Mouse (Mus musculus) gastrocnemius, postnatal 4 days (tissue): ENCODE data around the gene Fblim1. TPM values are rescaled to one million over a fixed set of nuclear protein-coding genes. Genes with fewer than 3 reads are reported as not detected.
"Not testable (repeated sequence)": the region's sequence is repeated elsewhere in the genome, so short reads cannot be mapped to it uniquely, and the experiment has no call there.

Experiments
- DNase-seq, 2 experiments: peaks; one replicate each; pipeline ENCODE4 v3.0.0; 2021 to 2022; ENCODE audit warnings: low spot score in 2 of 2, mixed read lengths in 2 of 2
- total RNA-seq, 2 experiments: library from RNA; stranded (reverse); gene quantifications; 2 replicates each; pipeline ENCODE4 v1.2.3; 2021

The Fblim1 gene
- total RNA-seq, 2 experiments from 2014 or later: 7.4 to 10.6 TPM

DNA sequence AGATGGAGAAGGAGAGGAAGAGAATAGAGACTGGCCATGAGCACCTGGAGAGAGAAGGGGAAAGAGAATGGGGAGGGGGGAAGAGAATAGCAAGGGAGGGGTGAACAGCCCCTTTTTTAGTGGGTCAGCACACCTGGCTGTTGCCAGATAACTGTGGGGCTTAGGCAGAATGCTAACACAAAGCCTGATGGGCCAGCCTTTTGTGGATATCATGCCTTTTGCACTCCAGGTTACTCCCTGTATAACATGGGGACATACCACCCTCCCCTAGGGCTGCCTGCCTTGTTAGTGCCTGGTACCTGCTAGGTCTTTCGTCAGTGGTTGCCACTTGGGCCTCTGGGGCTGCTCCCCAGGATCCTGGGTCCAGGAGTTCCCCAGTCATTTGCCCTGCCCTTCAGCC, 35.1 kb downstream of the Fblim1 start:
- DNase-seq: no peak

DNA sequence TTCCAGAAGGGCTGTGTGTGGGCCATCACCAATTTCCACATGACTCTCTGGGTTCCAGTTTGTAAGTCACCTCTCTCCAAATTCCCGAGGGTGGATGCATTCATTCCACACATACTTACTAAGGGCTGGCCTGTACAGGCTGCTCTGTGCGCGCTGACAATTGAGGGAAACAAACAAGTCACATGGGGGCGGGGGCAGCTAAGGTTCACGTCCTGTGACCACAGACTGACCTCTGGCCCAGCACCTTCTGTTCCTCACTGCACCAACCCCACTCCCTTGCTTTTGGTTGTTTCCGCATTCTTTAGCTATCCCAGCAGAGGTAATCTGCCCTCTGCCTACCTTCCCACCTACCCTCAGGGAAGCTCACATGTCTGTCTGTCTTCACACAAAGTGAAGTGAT, 35.9 kb downstream of the Fblim1 start:
- no peak for DNase-seq

DNA sequence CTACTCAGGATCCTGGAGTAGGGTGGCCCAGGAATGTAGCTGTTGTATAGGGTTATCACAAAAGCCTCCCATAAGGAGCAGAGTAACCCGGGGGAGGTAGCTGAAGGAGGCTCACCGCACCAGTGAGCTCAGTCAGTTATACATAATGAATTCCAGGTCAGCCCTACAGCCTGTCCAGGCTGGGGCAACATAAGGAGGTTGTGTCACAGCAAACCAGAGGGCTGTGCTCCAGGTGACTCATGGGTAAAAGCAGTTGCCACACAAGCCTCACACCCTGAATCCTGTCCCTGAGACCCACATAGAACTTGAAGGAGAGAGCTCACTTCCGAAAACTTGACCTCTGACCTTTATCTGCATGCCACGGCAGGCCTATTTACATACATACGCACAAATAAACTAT, 36.9 kb downstream of the Fblim1 start:
- DNase-seq: no peak

DNA sequence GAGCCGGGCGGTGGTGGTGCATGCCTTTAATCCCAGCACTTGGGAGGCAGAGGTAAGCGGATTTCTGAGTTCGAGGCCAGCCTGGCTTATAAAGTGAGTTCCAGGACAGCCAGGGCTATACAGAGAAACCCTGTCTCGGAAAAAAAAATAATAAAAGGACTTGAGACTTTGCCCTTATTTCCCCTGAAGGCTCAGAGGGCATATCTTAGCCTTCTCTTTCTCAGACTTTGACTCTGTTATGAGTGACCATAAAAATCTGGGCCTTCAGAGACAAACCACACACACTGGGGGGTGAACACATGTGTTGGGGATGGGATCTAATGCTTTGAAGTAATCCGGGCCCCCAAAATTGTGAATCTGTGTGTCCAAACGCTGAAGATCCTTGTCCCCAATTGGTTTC, 38.7 kb downstream of the Fblim1 start:
- DNase-seq: not testable (repeated sequence)

DNA sequence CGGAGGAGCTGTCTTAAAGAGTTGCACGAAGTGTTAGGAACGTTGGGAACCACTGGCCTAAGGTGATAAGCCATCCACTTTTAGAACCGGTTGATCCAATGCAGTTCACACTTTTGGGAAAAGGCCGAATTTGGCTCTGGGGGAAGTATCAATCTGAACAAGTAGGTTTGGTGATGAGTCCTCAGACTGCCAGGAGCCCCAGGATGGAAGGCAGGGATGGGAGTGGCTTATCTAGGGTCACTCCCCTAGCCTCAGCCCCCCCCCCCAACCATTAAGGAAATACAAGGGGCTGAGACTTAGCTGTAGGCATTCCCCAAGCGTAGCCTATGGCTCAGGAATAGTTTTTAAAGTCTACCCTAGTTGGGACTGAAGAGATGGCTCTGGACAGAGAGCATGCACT, 39.7 kb downstream of the Fblim1 start:
- no peak for DNase-seq

DNA sequence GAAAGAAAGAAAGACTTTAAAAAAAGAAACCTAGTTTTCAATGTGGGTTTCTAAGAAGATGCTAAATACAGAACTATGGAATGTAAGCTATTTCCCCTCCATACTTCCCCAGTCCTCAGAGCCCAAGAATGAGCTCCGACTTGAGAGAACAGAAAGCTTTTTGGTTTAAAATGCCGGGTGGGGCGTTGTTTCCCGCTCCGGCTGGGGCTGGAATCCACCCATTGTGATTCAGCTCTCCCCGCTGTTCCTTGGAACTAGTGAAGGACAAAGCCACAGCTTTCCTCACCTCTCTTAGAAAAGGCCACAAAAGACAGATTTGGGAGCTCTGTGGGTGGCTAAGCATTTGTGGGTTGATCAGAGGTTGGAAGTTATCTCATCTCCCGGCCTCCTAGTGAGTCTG, 40.6 kb downstream of the Fblim1 start:
- DNase-seq: no peak

DNA sequence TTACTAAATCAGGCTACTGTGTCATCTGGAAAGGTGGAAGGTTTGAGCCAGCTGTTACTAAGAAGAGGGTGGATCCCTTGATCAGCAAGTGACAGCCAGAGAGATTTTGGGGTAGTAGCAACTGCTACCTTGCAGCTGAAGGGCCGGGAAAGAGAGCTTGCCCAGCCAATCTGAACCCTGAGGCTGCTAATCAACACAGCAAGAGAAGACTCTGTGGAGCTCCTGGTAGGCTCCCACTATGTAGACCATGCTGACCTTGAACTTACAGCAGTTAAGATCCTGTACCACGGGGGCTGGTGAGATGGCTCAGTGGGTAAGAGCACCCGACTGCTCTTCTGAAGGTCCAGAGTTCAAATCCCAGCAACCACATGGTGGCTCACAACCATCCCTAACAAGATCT, 41.2 kb downstream of the Fblim1 start:
- DNase-seq: no peak

DNA sequence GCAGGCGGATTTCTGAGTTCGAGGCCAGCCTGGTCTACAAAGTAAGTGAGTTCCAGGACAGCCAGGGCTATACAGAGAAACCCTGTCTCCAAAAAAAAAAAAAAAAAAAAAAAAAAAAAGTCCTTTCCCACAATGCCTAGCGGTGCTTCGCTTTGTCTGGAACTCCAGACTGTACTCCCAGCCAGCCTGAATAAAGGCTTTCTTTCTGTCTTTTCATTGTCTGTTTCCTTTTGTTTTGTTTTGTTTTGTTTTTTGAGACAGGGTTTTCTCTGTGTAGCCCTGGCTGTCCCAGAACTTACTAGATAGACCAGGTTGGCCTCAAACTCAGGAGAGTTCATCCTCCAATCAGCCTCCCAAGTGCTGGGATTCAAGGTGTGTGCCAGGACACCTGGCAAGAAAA, 41.7 kb downstream of the Fblim1 start:
- no peak for DNase-seq

DNA sequence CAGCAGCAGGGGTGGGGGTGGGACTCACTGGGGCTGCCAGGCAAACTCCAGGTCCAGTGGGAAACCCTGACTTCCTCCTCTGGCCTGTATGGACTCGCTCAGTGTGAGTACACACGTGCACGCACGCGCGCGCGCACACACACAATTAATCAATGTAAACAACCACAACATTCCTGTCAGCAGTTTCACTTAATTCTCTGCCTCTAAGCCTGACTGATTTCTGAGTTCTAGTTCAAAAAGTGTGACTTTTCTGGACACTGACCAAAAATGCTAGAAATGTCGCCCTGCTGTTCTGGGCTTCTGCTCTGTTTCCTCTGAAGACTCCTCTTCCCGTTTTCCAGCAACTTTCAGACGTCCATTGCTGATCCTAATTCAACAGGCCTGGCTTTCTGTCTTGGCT, 43.6 kb downstream of the Fblim1 start:
- no peak for DNase-seq

DNA sequence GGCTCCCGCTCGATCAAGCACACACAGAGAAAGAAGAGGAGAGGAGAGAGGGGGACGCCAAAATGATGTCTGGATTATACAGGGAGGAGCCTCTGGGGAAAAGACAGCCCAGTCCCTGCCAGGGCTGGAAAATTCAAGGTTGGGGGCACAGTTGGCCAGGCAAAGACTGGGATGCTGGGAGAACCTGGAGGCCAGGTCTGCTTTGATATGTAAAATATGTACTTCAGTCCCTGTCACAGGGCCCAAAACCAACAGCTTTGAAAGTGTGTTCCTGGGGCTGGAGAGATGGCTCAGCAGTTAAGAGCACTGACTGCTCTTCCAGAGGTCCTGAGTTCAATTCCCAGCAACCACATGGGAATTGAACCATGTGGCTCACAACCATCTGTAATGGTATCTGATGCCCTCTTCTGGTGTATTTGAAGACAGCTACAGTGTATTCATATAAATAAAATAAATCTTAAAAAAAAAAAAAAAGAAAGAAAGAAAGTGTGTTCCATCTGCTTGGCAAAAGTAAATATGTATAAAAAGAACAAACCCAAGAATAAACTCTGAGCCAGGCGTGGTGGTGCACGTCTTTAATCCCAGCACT, 44.5 kb downstream of the Fblim1 start:
- DNase-seq: not testable (repeated sequence)

DNA sequence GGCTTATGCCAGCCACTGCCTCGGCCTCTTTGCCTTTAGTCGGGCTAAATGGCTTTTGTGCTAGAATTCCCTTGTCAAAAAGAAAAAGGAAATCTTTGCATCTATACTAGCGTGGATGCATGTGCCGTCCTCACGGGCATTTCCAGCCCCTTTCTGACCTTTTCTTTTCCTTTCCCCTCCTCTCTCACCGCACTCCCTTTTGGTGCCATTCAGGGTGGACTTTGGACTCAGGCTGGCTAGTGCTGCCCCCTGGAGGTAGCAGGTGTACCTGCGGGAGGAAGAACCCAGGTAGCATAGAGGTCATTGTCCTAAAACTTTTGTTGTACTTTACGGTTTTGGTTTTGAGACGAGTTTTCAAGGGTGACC, 46.0 kb downstream of the Fblim1 start:
- peak; percentile 60 to 83 for DNase-seq

DNA sequence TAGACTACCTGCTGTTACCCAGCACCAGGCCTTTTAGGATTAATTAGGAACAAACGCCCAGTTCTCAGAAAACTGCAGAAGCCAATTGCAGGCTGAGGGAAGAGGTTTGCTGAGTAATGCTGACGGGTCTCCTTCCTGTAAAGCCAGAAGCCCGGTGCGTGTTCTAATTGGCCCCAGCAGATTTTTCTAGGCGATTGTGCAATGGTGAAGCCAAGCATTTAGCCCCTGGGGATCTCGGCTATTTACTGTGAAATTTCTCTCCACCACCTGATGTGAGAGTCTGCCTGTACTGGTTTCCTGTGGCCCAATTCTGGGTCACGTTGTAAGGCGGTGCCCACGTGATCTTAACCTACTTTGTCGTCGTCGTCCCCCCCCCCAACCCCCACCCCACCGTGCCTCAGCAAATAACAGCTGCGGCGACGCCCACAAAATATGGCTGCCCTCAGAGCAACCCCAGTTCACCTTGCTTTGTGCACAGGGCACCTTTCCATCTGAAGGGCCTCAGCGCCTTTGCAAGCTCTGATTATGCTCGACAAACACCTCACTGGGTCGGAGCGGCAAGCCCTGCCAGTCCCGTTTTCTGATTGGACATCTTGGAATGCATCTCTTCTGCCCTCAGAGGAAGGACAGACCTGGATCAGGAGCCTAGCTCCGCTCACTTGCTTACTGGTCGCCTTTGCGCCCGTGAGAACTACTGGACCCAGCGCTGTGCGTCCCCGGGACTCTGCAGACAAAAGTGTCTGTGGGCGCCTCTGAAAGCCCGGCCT, 46.6 kb downstream of the Fblim1 start:
- peak in 1 of 2 experiments; percentile 67 for DNase-seq

DNA sequence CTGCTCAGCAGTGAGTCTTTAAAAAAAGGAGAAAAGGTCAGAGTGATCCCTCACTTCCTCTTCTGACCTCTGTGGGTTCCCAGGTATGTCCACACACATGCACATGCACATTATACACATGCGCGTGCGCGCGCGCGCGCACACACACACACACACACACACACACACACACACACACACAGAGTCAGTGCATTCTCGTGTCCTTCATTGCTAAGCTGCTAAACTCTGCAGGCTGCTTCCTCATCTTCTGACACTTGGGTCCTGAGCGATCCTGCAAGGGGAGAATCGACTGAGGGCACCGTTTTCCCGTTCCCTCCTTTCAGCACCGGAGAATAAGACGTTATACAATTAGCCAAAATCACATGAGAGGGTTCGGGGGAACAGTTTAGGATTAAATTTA, 47.2 kb downstream of the Fblim1 start:
- no peak for DNase-seq

DNA sequence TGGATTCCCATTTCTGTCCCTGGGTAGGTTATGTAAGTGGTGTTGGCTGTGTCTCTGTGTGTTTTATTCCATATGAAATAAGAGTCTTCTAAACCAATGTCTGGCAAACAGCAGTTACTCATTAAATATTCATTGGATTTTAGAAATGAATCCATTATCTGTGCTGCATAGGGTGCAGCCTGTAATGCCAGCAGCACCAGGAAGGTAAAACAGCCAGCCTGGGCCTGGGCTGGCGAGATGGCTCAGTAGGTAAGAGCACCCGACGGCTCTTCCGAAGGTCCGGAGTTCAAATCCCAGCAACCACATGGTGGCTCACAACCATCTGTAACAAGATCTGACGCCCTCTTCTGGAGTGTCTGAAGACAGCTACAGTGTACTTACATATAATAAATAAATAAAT, 49.7 kb downstream of the Fblim1 start:
- DNase-seq: not testable (repeated sequence)

DNA sequence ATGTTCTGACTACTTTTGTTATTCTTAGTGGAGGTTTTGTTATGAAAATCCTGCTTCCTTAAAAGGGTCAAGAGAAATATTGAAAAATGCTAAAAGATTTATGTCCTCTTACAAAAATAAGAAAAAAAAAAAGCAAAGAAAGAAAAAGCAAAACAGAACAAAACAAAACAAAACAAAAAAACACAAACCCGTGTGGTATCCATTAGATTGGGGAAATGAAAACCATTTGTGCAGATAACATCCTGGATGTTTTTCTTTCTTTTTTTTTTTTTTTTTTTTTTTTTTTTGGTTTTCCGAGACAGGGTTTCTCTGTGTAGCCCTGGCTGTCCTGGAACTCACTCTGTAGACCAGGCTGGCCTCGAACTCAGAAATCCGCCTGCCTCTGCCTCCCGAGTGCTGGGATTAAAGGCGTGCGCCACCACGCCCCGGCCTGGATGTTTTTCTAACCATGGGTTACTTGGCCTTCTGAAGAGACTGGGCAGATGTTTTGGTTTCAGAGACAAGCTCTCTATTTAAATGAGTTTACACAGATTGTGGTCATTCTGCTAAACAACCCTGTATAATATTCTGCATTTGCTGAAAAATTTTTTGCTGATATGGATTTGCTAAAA, 51.5 kb downstream of the Fblim1 start:
- DNase-seq: not testable (repeated sequence)

DNA sequence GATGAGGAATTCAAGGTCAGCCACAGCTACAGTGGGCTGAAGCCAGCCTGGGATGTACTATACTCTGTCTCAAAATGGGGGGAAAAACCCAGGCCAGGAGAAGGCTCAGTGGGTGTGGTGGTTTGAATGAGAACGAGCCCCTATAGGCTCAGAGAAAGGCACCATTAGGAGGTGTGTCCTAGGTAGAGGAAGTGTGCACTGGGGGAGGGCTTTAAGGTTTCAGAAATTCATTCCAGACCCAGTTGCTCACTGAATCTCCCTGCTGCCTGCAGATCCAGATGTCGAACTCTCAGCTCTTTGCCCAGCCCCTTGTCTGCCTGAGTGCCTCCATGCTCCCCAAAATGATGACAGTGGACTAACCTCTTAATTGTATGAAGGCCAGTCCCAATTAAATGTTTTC, 53.4 kb downstream of the Fblim1 start:
- DNase-seq: no peak

DNA sequence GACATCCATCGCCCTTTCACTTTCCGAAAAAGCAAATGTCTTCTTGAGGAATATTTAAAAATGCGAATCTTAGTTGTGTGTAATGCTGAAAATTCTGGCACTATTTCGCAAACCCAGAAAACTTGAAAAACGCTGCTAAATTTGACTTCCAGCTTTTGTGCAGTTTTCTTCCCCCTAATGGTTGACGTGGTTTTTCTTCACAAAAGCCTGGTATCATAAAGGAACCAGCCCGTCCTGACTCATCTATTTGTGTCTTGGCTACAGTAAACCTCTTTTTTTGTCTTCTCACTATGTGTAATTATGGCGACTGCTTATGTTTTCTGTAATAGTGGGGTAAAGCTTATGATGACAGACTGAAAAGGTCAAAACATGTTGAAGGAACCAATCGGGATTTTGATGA, 58.6 kb downstream of the Fblim1 start:
- no peak for DNase-seq

DNA sequence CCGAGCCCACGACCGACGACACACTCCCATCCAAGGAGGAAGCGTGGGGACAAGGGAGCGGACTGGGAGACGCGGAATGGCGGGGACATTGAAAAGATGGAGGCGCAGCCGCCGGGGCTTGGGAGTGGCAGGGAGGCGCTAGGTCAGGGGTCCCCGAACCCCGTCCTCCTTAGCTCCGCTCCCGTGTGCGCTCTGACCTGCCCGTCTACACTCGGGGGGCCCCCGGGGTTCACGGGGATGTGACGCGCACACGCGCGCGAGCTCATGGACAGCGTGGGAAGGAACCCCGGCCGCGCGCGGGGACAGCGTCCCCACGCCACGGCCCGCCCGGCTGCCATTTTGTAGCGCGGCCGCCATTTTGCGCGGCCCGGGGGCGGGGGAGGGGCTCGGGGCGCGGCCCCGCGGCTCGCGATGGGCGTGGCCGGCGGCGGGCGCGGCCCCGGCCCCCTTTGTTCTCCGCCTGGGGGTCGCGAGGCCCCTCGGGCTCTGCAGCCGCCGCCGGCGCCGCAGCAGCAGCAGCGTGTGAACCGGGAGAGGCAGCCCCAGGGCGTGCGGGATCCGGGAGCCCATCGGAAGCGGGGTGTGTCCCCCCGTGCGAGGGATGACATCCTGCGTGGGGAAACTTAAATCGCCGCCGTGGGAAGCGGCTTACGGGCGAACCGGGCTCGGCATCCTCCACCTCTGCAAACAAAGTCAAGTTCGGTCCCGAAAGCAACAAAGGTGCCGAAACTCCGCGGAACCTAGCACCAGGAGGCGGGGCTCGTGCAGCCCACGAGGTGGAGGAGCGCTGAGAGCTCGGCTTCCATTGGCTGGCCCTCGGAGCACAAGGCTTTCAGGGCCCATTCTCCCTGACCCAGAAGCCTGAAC, 59.3 kb downstream of the Fblim1 start:
- peak; percentile 63 to 86 for DNase-seq

DNA sequence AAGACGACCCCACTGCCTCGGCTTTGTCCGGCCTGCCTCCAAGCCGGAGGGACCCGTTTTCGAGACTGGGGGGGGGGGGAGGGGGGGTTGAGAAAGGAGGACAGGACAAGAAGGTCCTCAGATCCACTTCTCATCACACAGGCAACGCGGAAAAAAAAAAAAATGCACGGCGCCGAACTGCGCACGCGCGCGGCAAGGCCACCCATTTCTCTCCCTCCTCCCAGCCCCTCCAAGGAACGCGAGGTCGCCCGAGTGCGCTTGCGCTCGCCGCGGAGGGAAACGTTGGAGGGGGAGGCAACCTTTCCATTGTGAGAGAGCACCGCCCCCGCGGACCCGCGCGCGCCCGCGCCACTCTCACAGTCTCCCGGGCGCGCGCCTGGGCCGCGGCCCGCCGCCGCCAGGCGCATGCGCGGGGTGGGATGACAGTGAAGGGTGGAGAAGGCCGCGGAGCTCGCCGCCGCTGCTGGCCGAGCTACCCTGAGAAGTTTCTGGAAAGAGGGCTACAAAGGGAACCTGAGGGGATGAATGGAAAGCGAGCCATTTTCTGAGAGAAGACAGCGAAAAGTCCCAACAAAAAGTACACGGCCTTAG, 60.1 kb downstream of the Fblim1 start:
- peak; percentile 99 for DNase-seq

DNA sequence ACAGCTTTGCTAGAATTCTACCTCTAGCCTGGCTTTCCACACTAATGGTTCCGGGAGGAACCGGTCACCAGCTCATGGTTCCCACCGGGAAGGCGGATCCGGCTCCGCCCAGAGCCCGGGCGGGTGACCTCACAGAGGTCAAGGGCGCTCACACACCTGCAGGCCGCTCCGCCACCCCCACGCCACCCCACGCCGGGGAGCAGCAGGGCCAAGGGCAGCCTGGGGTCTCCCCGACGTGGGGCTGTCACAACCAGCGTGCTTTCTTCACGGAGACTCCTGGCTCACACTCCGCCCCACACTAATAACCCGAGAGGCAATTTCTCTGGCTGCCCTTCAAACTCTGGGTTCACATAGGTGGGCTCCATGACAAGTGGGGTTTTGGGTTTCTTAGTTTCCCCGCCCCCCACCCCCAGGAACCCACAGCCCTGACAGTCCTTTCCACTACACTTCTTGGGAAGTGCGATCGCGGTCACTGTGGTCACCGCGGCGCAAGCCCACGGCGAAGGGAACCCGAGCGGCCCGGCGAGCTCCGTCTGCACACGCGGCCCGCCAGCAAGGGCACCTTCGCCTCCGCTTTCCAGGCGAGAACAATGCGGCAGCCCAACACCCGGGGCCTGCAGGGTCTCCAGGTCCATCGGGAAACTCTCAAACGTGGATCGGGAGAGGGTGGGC, 60.7 kb downstream of the Fblim1 start:
- DNase-seq: peak; percentile 33 to 59

DNA sequence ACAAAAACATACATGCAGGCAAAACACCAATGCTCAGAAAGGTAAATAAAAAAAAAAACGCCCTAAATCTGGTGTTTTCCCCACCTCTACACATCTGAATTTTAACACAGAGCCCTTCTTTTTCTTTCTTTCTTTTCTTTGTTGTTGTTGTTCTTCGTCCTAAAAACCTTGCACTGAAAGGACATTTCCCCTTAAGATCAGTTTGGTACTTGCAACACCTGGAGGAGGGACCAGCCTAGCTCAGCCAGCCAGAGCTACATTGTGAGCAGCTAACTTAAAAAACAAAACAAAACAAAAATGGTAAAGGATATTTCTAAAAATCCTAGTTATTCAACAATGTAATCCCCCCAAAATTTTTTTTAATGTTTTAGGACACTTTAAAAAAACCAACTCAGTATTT, 61.4 kb downstream of the Fblim1 start:
- no peak for DNase-seq
